In the genomic region with DNA sequence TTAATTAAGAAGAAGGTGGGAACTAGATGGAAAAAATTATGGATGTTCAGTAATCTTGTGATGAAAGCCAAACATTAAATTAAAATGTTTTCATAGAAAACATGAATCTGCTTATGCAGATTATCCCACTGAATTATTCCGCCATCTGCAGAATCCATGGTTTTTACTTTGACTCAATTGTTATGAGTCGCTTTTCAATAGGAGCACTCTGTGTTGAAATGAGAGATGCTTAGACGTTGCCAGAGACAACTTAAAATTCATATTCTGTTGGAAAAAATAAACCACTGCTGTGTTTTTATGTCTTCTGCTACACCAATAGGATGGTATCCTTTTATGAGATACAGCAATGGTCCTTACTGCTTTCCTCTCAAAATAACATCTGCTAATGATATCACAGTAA, we compare ENCODE assay signal across 19 mouse cellular contexts.
"Had no signal": no experiment of that assay in that cellular context is flagged by ENCODE, and none has a peak within 500 bp of the region (broad histone marks: within the 10 kb centered on the region; RNA-seq: fewer than 3 reads in every experiment).

No protein-coding gene starts in this region.

- ATAC-seq: midbrain, embryonic 16.5 days had no signal

- H3K27ac ChIP-seq: midbrain, embryonic 10.5 days; midbrain, embryonic 12.5 days; neural tube, embryonic 13.5 days; neural tube, embryonic 15.5 days had no signal

- H3K9ac ChIP-seq: lung, embryonic 14.5 days; midbrain, embryonic 12.5 days; neural tube, embryonic 13.5 days; neural tube, embryonic 15.5 days had no signal

- H3K27me3 ChIP-seq: midbrain, embryonic 12.5 days; neural tube, embryonic 13.5 days; neural tube, embryonic 15.5 days had no signal

- H3K4me2 ChIP-seq: lung, embryonic 14.5 days; midbrain, embryonic 12.5 days; neural tube, embryonic 13.5 days; neural tube, embryonic 15.5 days had no signal

- H3K36me3 ChIP-seq: midbrain, embryonic 10.5 days; midbrain, embryonic 12.5 days; neural tube, embryonic 13.5 days; neural tube, embryonic 15.5 days had no signal

- H3K4me1 ChIP-seq: midbrain, embryonic 10.5 days; midbrain, embryonic 12.5 days; neural tube, embryonic 13.5 days; neural tube, embryonic 15.5 days had no signal

- DNase-seq: lung, adult 18-20 months; lung, embryonic 14.5 days; lung, postnatal 10 days; lung, postnatal 4 days; midbrain, embryonic 14.5 days; retina, postnatal 1 day; right cerebral cortex, adult 18-20 months; right cerebral cortex, postnatal 25 days; right cerebral cortex, postnatal 4 days; spleen, adult 18-20 months; thymus, adult 18-20 months; thymus, postnatal 14 days; thymus, postnatal 36 days had no signal

- H3K9me3 ChIP-seq: midbrain, embryonic 10.5 days; midbrain, embryonic 12.5 days; neural tube, embryonic 13.5 days; neural tube, embryonic 15.5 days had no signal

- H3K4me3 ChIP-seq: midbrain, embryonic 10.5 days; midbrain, embryonic 12.5 days; myocyte; neural tube, embryonic 13.5 days; neural tube, embryonic 15.5 days had no signal
